Mouse (Mus musculus): ENCODE measurements around the gene Hivep2.

The Hivep2 gene

GRCm38 (mm10) chr10:14132937-14133336, 167.1 kb downstream of the Hivep2 start:
- DNase-seq (ENCODE audit: inconsistent age in 2 of 2, low spot score in 1 of 2), result no peak

GRCm38 (mm10) chr10:14138663-14139062, 172.8 kb downstream of the Hivep2 start:
- no peak for DNase-seq (ENCODE audit: inconsistent age in 2 of 2, low spot score in 1 of 2)

- DNase-seq (ENCODE audit: inconsistent age in 2 of 2, low spot score in 1 of 2), result no peak
Observed at GRCm38 (mm10) chr10:14144840-14145239, 179.0 kb downstream of the Hivep2 start.

GRCm38 (mm10) chr10:14164829-14165228, 199.0 kb downstream of the Hivep2 start:
- DNase-seq (ENCODE audit: inconsistent age in 2 of 2, low spot score in 1 of 2), result no peak

- peak in 1 of 2 experiments; percentile 36 for DNase-seq (ENCODE audit: inconsistent age in 2 of 2, low spot score in 1 of 2)
Observed at GRCm38 (mm10) chr10:14168197-14168844, 202.4 kb downstream of the Hivep2 start.

- no peak for DNase-seq (ENCODE audit: inconsistent age in 2 of 2, low spot score in 1 of 2)
Observed at GRCm38 (mm10) chr10:14168869-14169566, 203.1 kb downstream of the Hivep2 start.

- DNase-seq (ENCODE audit: inconsistent age in 2 of 2, low spot score in 1 of 2), result no peak
Observed at GRCm38 (mm10) chr10:14174124-14174523, 208.2 kb downstream of the Hivep2 start.

GRCm38 (mm10) chr10:14179424-14180339, 213.8 kb downstream of the Hivep2 start:
- DNase-seq (ENCODE audit: inconsistent age in 2 of 2, low spot score in 1 of 2), result no peak

- DNase-seq (ENCODE audit: inconsistent age in 2 of 2, low spot score in 1 of 2), result no peak
Observed at GRCm38 (mm10) chr10:14186352-14186976, 220.6 kb downstream of the Hivep2 start.

- peak in 1 of 2 experiments; percentile 34 for DNase-seq (ENCODE audit: inconsistent age in 2 of 2, low spot score in 1 of 2)
Observed at GRCm38 (mm10) chr10:14189050-14189449, 223.2 kb downstream of the Hivep2 start.

- no peak for DNase-seq (ENCODE audit: inconsistent age in 2 of 2, low spot score in 1 of 2)
Observed at GRCm38 (mm10) chr10:14191202-14191601, 225.3 kb downstream of the Hivep2 start.

- DNase-seq (ENCODE audit: inconsistent age in 2 of 2, low spot score in 1 of 2), result no peak
Observed at GRCm38 (mm10) chr10:14192156-14192555, 226.3 kb downstream of the Hivep2 start.

GRCm38 (mm10) chr10:14193702-14194101, 227.8 kb downstream of the Hivep2 start:
- no peak for DNase-seq (ENCODE audit: inconsistent age in 2 of 2, low spot score in 1 of 2)

- no peak for DNase-seq (ENCODE audit: inconsistent age in 2 of 2, low spot score in 1 of 2)
Observed at GRCm38 (mm10) chr10:14195778-14196650, 230.1 kb downstream of the Hivep2 start.

- no peak for DNase-seq (ENCODE audit: inconsistent age in 2 of 2, low spot score in 1 of 2)
Observed at GRCm38 (mm10) chr10:14196785-14197184, 230.9 kb downstream of the Hivep2 start.

- DNase-seq (ENCODE audit: inconsistent age in 2 of 2, low spot score in 1 of 2), result no peak
Observed at GRCm38 (mm10) chr10:14197261-14197660, 231.4 kb downstream of the Hivep2 start.

- no peak for DNase-seq (ENCODE audit: inconsistent age in 2 of 2, low spot score in 1 of 2)
Observed at GRCm38 (mm10) chr10:14199332-14199731, 233.5 kb downstream of the Hivep2 start.

- peak; percentile 38 to 85 for DNase-seq (ENCODE audit: inconsistent age in 2 of 2, low spot score in 1 of 2)
Observed at GRCm38 (mm10) chr10:14200310-14200709, 234.4 kb downstream of the Hivep2 start.

Measured in adrenal gland, adult (tissue).